Mouse (Mus musculus): ENCODE data around the gene Ap4b1. TPM values are rescaled to one million over a fixed set of nuclear protein-coding genes. Genes with fewer than 3 reads are reported as not detected.
"Not testable (repeated sequence)": the region's sequence is repeated elsewhere in the genome, so short reads cannot be mapped to it uniquely, and the experiment has no call there.

Gene Ap4b1
- polyA plus RNA-seq, 1 experiment from 2014 or later: 23.5 TPM

GRCm38 (mm10) chr3:103782844-103783609 lies 26.3 kb upstream of the Ap4b1 start:
- H3K27ac ChIP-seq (replicated peaks): no peak overlapping the region
- H3K9ac ChIP-seq (replicated peaks): no peak overlapping the region
- H3K4me3 ChIP-seq: no peak overlapping the region
- H3K4me2 ChIP-seq (replicated peaks): no peak overlapping the region
- no peak for ATAC-seq (replicated peaks)
- H3K36me3 ChIP-seq: no peaks in the 10 kb centered on the region
- H3K27me3 ChIP-seq: no peaks in the 10 kb centered on the region
- H3K9me3 ChIP-seq: no peaks in the 10 kb centered on the region
- H3K4me1 ChIP-seq: peaks cover 9% of the 10 kb centered on the region
- WGBS: 90% methylated on average over 4 of the region's 4 CpGs

- H3K4me1 ChIP-seq: peaks cover 30% of the 10 kb centered on the region
- H3K27me3 ChIP-seq: no peaks in the 10 kb centered on the region
- no peaks in the 10 kb centered on the region for H3K36me3 ChIP-seq
- no peak overlapping the region for H3K27ac ChIP-seq (replicated peaks)
- no peak overlapping the region for H3K9ac ChIP-seq (replicated peaks)
- H3K4me3 ChIP-seq: no peak overlapping the region
- whole genome bisulfite sequencing: 61% methylated on average over 7 of the region's 7 CpGs
- no peak overlapping the region for H3K4me2 ChIP-seq (replicated peaks)
- no peaks in the 10 kb centered on the region for H3K9me3 ChIP-seq
- no peak for ATAC-seq (replicated peaks)
Measured at GRCm38 (mm10) chr3:103787225-103787624, 22.1 kb upstream of the Ap4b1 start.

DNA sequence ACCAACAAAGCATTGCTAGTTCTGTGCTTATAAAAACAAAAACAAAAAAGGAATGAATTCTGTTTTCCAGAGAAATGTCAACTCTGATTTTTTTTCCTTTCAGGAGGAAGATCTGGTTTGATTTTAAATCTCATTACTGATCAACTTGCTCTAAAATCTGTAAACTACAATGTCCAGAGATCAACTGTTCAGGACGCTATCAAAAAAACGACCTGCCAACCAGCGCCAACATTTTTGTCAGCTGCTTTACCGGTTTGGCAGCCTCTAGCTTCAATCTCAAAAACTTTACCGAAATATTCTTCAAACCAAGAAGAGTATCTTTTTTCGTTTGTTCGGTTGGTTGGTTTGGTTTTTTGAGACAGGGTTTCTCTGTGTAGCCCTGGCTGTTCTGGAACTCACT lies 20.2 kb upstream of the Ap4b1 start:
- Histone ChIP-seq H3K36me3 (no peaks in the 10 kb centered on the region), H3K4me3 (peak overlapping the region; percentile 100; the same call in 1 of the 2 replicates), H3K9me3 (no peaks in the 10 kb centered on the region), H3K4me2 (replicated peaks) (peak overlapping the region; percentile 65; the same call in 1 of the 2 replicates), H3K27me3 (no peaks in the 10 kb centered on the region), H3K4me1 (peaks cover 30% of the 10 kb centered on the region), H3K9ac (replicated peaks) (no peak overlapping the region), H3K27ac (replicated peaks) (no peak overlapping the region)
- 83% methylated on average over 7 of the region's 7 CpGs for WGBS
- ATAC-seq (replicated peaks): no peak

GRCm38 (mm10) chr3:103789891-103790345 lies 19.4 kb upstream of the Ap4b1 start:
- 3% methylated on average over 14 of the region's 14 CpGs for WGBS
- H3K27me3 ChIP-seq: no peaks in the 10 kb centered on the region
- no peak for ATAC-seq (replicated peaks)
- no peaks in the 10 kb centered on the region for H3K9me3 ChIP-seq
- H3K36me3 ChIP-seq: no peaks in the 10 kb centered on the region
- peak overlapping the region; percentile 91 for H3K27ac ChIP-seq (replicated peaks)
- peaks cover 30% of the 10 kb centered on the region for H3K4me1 ChIP-seq
- H3K9ac ChIP-seq (replicated peaks): peak overlapping the region; percentile 95
- peak overlapping the region; percentile 65 for H3K4me2 ChIP-seq (replicated peaks)
- peak overlapping the region; percentile 100 for H3K4me3 ChIP-seq

GRCm38 (mm10) chr3:103790346-103791145 lies 18.8 kb upstream of the Ap4b1 start:
- ATAC-seq (replicated peaks): peak; percentile 81
- Histone ChIP-seq H3K9me3 (no peaks in the 10 kb centered on the region), H3K4me1 (peaks cover 30% of the 10 kb centered on the region), H3K27ac (replicated peaks) (peak overlapping the region; percentile 91), H3K9ac (replicated peaks) (peak overlapping the region; percentile 95), H3K27me3 (no peaks in the 10 kb centered on the region), H3K36me3 (no peaks in the 10 kb centered on the region), H3K4me2 (replicated peaks) (peak overlapping the region; percentile 65), H3K4me3 (peak overlapping the region; percentile 100)
- WGBS: under 1% methylated on average over 47 of the region's 61 CpGs

DNA sequence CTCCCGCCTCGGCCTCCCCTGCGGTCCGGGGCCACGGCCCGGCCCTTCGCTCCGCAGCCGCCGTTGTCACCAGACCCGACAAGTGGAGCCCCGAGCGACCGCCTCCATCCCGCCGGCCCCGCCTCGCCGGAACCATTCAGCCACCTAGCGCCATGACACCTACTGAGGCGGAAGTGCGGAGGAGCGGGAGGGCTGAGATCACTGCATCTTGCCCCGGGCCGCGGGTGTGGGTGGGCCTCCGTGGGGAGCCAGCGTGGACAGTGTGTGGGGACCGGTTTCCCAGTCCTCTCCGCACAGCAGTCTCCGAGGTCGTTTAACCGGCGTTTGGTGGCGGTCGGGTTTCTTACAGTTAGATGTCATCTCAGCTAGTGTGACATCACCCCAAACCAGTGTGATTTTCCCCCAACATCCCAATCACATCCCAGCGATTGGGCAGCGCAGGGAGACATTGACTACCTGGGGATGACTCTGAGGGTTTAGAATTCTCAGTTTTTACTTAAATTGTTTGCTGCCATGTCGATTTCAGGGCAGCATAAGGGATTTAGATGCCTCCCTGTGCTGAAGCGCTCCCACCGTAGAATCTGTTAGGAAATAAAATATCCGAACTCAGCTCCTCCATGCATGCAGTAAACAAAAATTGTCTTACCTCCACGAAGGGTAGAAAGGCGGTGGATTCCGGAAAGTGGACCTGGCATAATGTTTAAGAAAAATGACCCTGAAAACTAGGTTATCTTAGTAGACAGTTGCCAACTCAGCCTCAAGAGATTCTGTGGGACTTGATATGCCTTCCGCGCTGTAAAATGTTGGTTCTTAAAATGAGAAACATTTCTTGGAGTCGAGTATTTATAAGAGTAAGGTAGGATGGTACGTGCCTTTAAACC lies 17.9 kb upstream of the Ap4b1 start, which contains the start of gene Hipk1:
Gene Hipk1, minus strand, starts transcription at position 334 of the 881 bp plus-strand sequence.
- WGBS: 9% methylated on average over 49 of the region's 49 CpGs
- peak within 1 kb of the TSS; percentile 100 for H3K4me3 ChIP-seq

GRCm38 (mm10) chr3:103792111-103792406 lies 17.3 kb upstream of the Ap4b1 start:
- not testable (repeated sequence) for ATAC-seq (replicated peaks); H3K9me3 ChIP-seq; H3K27me3 ChIP-seq; H3K36me3 ChIP-seq
- peak overlapping the region; percentile 100; the same call in 1 of the 2 replicates for H3K4me3 ChIP-seq
- WGBS: 80% methylated on average over 5 of the region's 5 CpGs
- H3K9ac ChIP-seq (replicated peaks): 0 out of 2 replicates have a peak overlapping the region, but pooled peaks have one; percentile 95
- H3K4me1 ChIP-seq: peaks cover 30% of the 10 kb centered on the region
- peak overlapping the region; percentile 65; the same call in 1 of the 2 replicates for H3K4me2 ChIP-seq (replicated peaks)
- H3K27ac ChIP-seq (replicated peaks): peak overlapping the region; percentile 91; the same call in 1 of the 2 replicates

More for the DNA sequence above, 17.9 kb upstream of the Ap4b1 start, which contains the start of gene Hipk1:
- no peaks in the 10 kb centered on the region for H3K36me3 ChIP-seq
- ATAC-seq (replicated peaks): peak; percentile 97
- peak within 1 kb of the TSS; percentile 91 for H3K27ac ChIP-seq (replicated peaks)
- H3K4me1 ChIP-seq: peaks cover 30% of the 10 kb centered on the region
- H3K9me3 ChIP-seq: no peaks in the 10 kb centered on the region
- H3K27me3 ChIP-seq: no peaks in the 10 kb centered on the region
- H3K9ac ChIP-seq (replicated peaks): peak within 1 kb of the TSS; percentile 95
- H3K4me2 ChIP-seq (replicated peaks): peak within 1 kb of the TSS; percentile 65

DNA sequence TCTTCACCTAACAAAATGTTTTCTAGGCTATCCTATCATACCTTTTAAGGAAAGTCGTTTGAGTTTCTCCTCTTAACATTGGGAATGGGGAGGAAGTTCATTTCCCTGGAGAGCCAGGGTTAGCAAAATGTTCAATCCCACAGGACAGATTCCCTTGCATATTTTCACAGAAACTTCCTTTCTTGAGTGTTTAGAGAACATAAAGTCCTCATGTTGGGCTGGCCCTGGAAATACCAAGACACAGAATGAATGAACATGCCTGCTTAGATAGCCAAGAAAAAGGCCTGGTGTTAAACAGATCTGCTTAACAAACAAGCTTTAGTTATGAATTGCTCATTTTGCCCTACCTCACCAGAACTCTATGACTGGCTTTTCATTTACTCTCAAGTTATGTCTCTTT lies 16.8 kb upstream of the Ap4b1 start:
- 86% methylated on average over 1 of the region's 1 CpGs for WGBS
- Histone ChIP-seq H3K27ac (replicated peaks) (no peak overlapping the region), H3K27me3 (no peaks in the 10 kb centered on the region), H3K36me3 (no peaks in the 10 kb centered on the region), H3K9me3 (no peaks in the 10 kb centered on the region), H3K9ac (replicated peaks) (no peak overlapping the region), H3K4me2 (replicated peaks) (no peak overlapping the region), H3K4me3 (no peak overlapping the region), H3K4me1 (peaks cover 27% of the 10 kb centered on the region)
- ATAC-seq (replicated peaks): no peak

DNA sequence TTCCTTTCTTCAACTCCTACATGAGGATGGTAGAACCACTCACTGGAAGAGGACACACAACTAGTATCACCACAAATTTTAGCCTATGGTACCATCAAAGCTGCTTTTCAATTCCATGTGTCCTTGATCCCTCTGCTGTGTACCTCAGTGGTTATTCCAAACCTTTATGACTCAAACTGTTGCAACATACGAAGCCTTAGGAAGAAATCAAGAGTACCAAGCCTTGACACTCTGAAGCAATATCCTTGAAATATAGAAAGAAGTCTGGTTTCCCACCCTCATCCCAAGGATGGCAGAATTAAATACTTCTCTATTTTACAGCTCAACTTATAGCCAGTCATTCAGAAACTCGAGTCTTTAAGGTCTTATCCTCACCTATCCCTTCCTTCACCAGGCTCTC lies 12.9 kb upstream of the Ap4b1 start:
- no peak overlapping the region for H3K4me2 ChIP-seq (replicated peaks)
- ATAC-seq (replicated peaks): no peak
- WGBS: 69% methylated on average over 2 of the region's 2 CpGs
- H3K9ac ChIP-seq (replicated peaks): no peak overlapping the region
- H3K9me3 ChIP-seq: no peaks in the 10 kb centered on the region
- H3K27ac ChIP-seq (replicated peaks): no peak overlapping the region
- H3K27me3 ChIP-seq: no peaks in the 10 kb centered on the region
- H3K4me1 ChIP-seq: peaks cover 6% of the 10 kb centered on the region
- H3K4me3 ChIP-seq: no peak overlapping the region
- H3K36me3 ChIP-seq: no peaks in the 10 kb centered on the region

DNA sequence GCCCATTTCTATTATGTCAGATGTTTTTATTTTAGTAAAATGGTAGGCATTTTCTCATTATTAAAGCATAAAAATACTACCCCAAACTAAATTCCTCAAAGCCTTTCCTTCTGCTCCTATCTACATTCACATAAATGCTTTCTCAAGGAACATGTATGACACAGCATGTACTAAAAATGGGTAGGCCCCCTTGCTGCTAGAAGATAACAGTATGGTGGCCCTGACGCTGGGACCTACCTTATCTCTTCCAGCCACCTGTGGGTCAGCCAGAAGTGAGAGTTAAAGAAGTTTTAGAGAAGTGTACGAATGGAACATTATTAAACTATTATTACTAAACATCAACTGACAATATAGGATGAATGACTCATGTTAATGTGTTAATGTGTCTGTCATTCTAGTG lies 9.8 kb upstream of the Ap4b1 start:
- Histone ChIP-seq H3K9ac (replicated peaks) (no peak overlapping the region), H3K9me3 (no peaks in the 10 kb centered on the region), H3K4me2 (replicated peaks) (no peak overlapping the region), H3K36me3 (peaks cover 26% of the 10 kb centered on the region; the same call in 1 of the 2 replicates), H3K4me1 (no peaks in the 10 kb centered on the region), H3K4me3 (no peak overlapping the region), H3K27me3 (no peaks in the 10 kb centered on the region), H3K27ac (replicated peaks) (no peak overlapping the region)
- WGBS: 84% methylated on average over 2 of the region's 2 CpGs
- no peak for ATAC-seq (replicated peaks)

DNA sequence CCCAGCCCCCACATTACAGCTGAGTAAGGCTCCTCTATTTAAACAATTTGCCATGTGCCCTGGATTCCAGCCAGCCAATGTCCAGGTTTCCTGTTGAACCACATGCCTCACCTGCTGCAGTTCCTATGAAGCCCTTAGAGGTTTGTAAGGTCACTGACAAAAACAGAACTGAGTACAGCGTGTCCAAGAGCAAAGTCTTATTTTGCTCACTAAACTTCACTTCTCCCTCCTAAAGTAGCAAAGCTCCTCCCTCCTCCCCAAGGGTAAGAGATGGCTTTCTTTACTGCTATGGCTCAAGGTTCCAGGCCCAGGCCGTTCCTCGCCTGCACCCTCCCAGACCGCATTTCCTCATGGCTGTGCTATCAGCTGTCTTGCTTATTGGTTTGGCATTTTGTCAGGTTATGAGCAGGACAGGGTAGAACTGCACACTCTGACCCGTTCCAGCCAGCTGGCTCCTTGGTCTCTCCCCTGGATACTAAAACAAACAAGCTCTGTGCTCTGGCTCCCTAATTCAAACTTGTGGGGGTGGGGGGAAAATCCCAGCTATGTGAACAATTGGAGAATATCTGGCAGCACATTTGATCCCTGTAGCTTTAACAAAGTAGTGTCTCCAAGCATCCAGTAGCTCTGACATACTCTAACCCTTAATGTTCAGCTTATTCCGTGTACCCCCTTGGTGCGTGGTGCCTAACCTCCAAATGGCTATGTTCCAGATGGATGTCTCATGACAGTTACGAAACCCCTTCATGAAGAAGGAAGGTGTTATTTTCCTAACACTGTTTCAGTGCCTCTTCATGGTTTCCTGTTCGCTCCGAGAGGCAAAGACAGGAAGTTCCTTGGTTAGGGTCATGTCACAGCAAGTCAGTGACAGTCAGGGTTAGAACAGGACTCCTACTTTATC lies 7.4 kb upstream of the Ap4b1 start:
- peaks cover 39% of the 10 kb centered on the region; the same call in 1 of the 2 replicates for H3K36me3 ChIP-seq
- H3K4me1 ChIP-seq: no peaks in the 10 kb centered on the region
- H3K4me2 ChIP-seq (replicated peaks): no peak overlapping the region
- H3K9me3 ChIP-seq: no peaks in the 10 kb centered on the region
- H3K27ac ChIP-seq (replicated peaks): no peak overlapping the region; the same call in 1 of the 2 replicates
- no peak for ATAC-seq (replicated peaks)
- no peaks in the 10 kb centered on the region for H3K27me3 ChIP-seq
- no peak overlapping the region for H3K4me3 ChIP-seq
- WGBS: 89% methylated on average over 10 of the region's 10 CpGs
- H3K9ac ChIP-seq (replicated peaks): no peak overlapping the region

Measured in forebrain, embryonic 15.5 days (tissue).